In the genomic region with DNA sequence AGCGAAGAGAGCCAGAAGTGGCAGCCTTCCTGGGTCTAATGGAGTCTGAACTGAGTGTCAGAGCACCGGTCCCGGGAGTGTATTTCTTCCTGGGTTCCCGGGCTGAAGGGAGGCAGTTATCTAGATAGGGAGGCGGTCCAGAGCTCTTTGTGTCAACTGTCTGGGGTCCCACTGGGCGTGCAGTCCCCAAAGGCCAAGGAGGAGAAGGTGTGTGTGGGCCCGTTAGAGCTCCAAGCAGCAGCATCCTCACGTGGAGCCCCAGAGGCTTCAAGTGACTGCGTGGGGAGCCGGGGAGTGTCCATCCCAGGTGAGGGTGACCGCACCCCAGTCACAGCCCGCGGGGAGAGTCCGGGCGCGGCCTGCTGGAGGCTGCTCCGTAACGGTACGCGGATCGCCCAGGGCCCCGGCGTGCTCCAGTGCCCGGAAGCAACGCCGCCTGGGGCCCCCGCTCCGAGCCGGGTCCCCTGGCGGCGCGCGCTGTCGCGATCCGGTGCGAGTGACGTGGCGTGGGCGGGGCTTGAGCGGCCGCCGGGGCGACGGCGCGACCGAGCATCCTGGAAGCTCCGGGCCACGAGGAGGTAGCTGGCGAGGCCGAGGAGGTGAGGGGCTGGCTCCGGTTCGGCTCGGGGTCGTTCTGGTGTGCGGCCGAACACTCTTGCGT, we compare ENCODE assay signal across 8 mouse cellular contexts. TPM values are rescaled to one million over a fixed set of nuclear protein-coding genes. Genes with fewer than 3 reads are reported as not detected.
DNase-seq lines count a peak whose midpoint lies in the region; ATAC-seq and TF ChIP-seq lines count a peak whose summit lies in the region.

A gene (plus strand): TSS at position 502 of the 661 bp plus-strand sequence.

- peak within 1 kb of the TSS; percentile 92 for H3K4me2 ChIP-seq in lung, embryonic 16.5 days (ENCODE audit: low read depth, low read length)

- no peak for TF ChIP-seq CTCF in MEL (IDR thresholded peaks at IDR 0.05 in 2 of 3, conservative IDR thresholded peaks at IDR 0.05 in 1 of 3; ENCODE audit: control insufficient read depth in 1 of 3, insufficient read depth in 1 of 3, low read depth in 2 of 3, low read length in 3 of 3, poor library complexity in 1 of 3, severe bottlenecking in 1 of 3)

- peaks cover 3 to 22% of the 10 kb centered on the region in 2 experiments; a peak in 2 of 4 replicates for H3K36me3 ChIP-seq in MEL (ENCODE audit: control insufficient read depth in 1 of 2, insufficient read depth in 2 of 2, low read length in 2 of 2)
- peaks cover 3% of the 10 kb centered on the region; the same call in 1 of the 2 replicates for H3K36me3 ChIP-seq in lung, embryonic 16.5 days (ENCODE audit: control insufficient read depth, insufficient read depth, low read length)

- ATAC-seq in frontal cortex, adult (ENCODE audit: low TSS enrichment) = peak; percentile 82
- peak; percentile 66 to 76 for ATAC-seq in hematopoietic stem cell, adult 5-6 weeks (replicated peaks in 1 of 2; ENCODE audit: insufficient read depth in 1 of 2, low FRiP score in 2 of 2, low TSS enrichment in 1 of 2, low read depth in 1 of 2, poor library complexity in 2 of 2, severe bottlenecking in 2 of 2)
- peak; percentile 90 for ATAC-seq in lung, embryonic 16.5 days (ENCODE audit: low read depth)

- TF ChIP-seq RAD21 in MEL (IDR thresholded peaks at IDR 0.05; ENCODE audit: low read depth, low read length) = no peak

- TF ChIP-seq POLR2A in MEL (IDR thresholded peaks at IDR 0.05; ENCODE audit: control insufficient read depth in 1 of 2, insufficient read depth in 1 of 2, low read depth in 1 of 2, low read length in 2 of 2, poor library complexity in 1 of 2) = peak; percentile 78 to 94

- peak within 1 kb of the TSS; percentile 76 for H3K9ac ChIP-seq in MEL (ENCODE audit: control insufficient read depth, low read depth, low read length, poor library complexity, severe bottlenecking)
- peak within 1 kb of the TSS; percentile 86 for H3K9ac ChIP-seq in lung, embryonic 16.5 days (ENCODE audit: low read length)

- DNase-seq in MEL (ENCODE audit: low read depth, low spot score) = peak; percentile 86
- peak; percentile 86 for DNase-seq in cerebellum, adult 8-10 months
- DNase-seq in layer of hippocampus, adult 9-11 months = peak; percentile 89
- DNase-seq in ovary, postnatal 10 days (ENCODE audit: low spot score) = peak; percentile 67
- peak; percentile 96 for DNase-seq in thymus, postnatal 14 days

- TF ChIP-seq EP300 in MEL (IDR thresholded peaks at IDR 0.05; ENCODE audit: low read depth in 1 of 2, low read length in 2 of 2) = 0 out of 4 replicates have a peak, but pooled peaks of 1 of the 2 experiments have one; percentile 9

- peaks cover 6 to 22% of the 10 kb centered on the region in 2 experiments for H3K4me1 ChIP-seq in MEL (ENCODE audit: control insufficient read depth in 1 of 2, insufficient read depth in 2 of 2, low read length in 2 of 2)
- H3K4me1 ChIP-seq in lung, embryonic 16.5 days (replicated peaks; ENCODE audit: control insufficient read depth, insufficient read depth, low read length) = peaks cover 11% of the 10 kb centered on the region

- under 1% methylated on average over 45 of the region's 59 CpGs for WGBS in lung, embryonic 16.5 days

- H3K27ac ChIP-seq in MEL (ENCODE audit: control insufficient read depth, low read depth, low read length) = peak within 1 kb of the TSS; percentile 54
- peak within 1 kb of the TSS; percentile 68 for H3K27ac ChIP-seq in lung, embryonic 16.5 days (ENCODE audit: low read length)

- H3K4me3 ChIP-seq in MEL (ENCODE audit: control insufficient read depth in 1 of 2, insufficient read depth in 1 of 2, low read depth in 2 of 2, low read length in 2 of 2) = peak within 1 kb of the TSS; percentile 63 to 84
- H3K4me3 ChIP-seq in lung, embryonic 16.5 days (ENCODE audit: low read length) = peak within 1 kb of the TSS; percentile 88

- H3K27me3 ChIP-seq in MEL (ENCODE audit: control insufficient read depth in 1 of 2, insufficient read depth in 2 of 2, low read length in 2 of 2) = no peaks in the 10 kb centered on the region
- no peaks in the 10 kb centered on the region for H3K27me3 ChIP-seq in lung, embryonic 16.5 days (ENCODE audit: control insufficient read depth, insufficient read depth, low read depth, low read length)

- peaks cover 21% of the 10 kb centered on the region for H3K79me2 ChIP-seq in MEL (ENCODE audit: control insufficient read depth, insufficient read depth, low read length, poor library complexity)

- H3K9me3 ChIP-seq in MEL (replicated peaks; ENCODE audit: insufficient read depth, low read length) = no peaks in the 10 kb centered on the region
- H3K9me3 ChIP-seq in lung, embryonic 16.5 days (ENCODE audit: control insufficient read depth, low read length) = no peaks in the 10 kb centered on the region

TF ChIP-seq in MEL, 35 proteins besides CTCF, POLR2A, EP300 and RAD21:
- no peak for TF ChIP-seq ZKSCAN1 (IDR thresholded peaks at IDR 0.05; ENCODE audit: low read depth, low read length)
- TF ChIP-seq ELF1 (IDR thresholded peaks at IDR 0.05; ENCODE audit: low read depth, low read length) = peak; percentile 69; the same call in 1 of the 2 replicates
- peak; percentile 29; the same call in 1 of the 2 replicates for TF ChIP-seq ETS1 (IDR thresholded peaks at IDR 0.05; ENCODE audit: low read depth, low read length)
- TF ChIP-seq ZC3H11A (IDR thresholded peaks at IDR 0.05; ENCODE audit: low read depth, low read length) = no peak
- TF ChIP-seq CHD2 (IDR thresholded peaks at IDR 0.05; ENCODE audit: low read length) = no peak
- TF ChIP-seq ZMIZ1 (IDR thresholded peaks at IDR 0.05; ENCODE audit: low read depth, low read length) = peak; percentile 62
- no peak for TF ChIP-seq MAFK (IDR thresholded peaks at IDR 0.05; ENCODE audit: borderline replicate concordance, low read depth, low read length)
- TF ChIP-seq MXI1 (IDR thresholded peaks at IDR 0.05; ENCODE audit: low read depth, low read length) = peak; percentile 85
- TF ChIP-seq SMC3 (IDR thresholded peaks at IDR 0.05; ENCODE audit: low read depth, low read length) = no peak
- TF ChIP-seq UBTF (IDR thresholded peaks at IDR 0.05; ENCODE audit: borderline replicate concordance, insufficient read depth, low read depth, low read length) = peak; percentile 69; the same call in 1 of the 2 replicates
- TF ChIP-seq TBP (IDR thresholded peaks at IDR 0.05; ENCODE audit: low read depth, low read length) = no peak
- TF ChIP-seq MAZ (IDR thresholded peaks at IDR 0.05; ENCODE audit: low read depth, low read length) = peak; percentile 56; the same call in 1 of the 2 replicates
- TF ChIP-seq ZNF384 (IDR thresholded peaks at IDR 0.05; ENCODE audit: low read depth, low read length) = no peak
- no peak for TF ChIP-seq TAL1 (IDR thresholded peaks at IDR 0.05; ENCODE audit: low read length)
- TF ChIP-seq BHLHE40 (IDR thresholded peaks at IDR 0.05; ENCODE audit: borderline replicate concordance, low read depth, low read length) = no peak
- no peak for TF ChIP-seq MYB (IDR thresholded peaks at IDR 0.05; ENCODE audit: low read depth, low read length)
- TF ChIP-seq MEF2A (IDR thresholded peaks at IDR 0.05; ENCODE audit: extremely low read depth, insufficient replicate concordance, low read depth, low read length, poor library complexity, severe bottlenecking) = no peak
- 0 out of 2 replicates have a peak, but pooled peaks have one; percentile 24 for TF ChIP-seq GATA1 (IDR thresholded peaks at IDR 0.05; ENCODE audit: low read depth, low read length)
- no peak for TF ChIP-seq TCF12 (IDR thresholded peaks at IDR 0.05; ENCODE audit: low read depth, low read length)
- no peak for TF ChIP-seq JUND (IDR thresholded peaks at IDR 0.05; ENCODE audit: low read depth, low read length)
- TF ChIP-seq USF1 (IDR thresholded peaks at IDR 0.05; ENCODE audit: low read depth, low read length) = no peak
- no peak for TF ChIP-seq USF2 (IDR thresholded peaks at IDR 0.05; ENCODE audit: borderline replicate concordance in 1 of 2, insufficient read depth in 1 of 2, low read depth in 1 of 2, low read length in 2 of 2)
- no peak for TF ChIP-seq GABPA (IDR thresholded peaks at IDR 0.05; ENCODE audit: low read depth, low read length)
- TF ChIP-seq MAX (IDR thresholded peaks at IDR 0.05; ENCODE audit: low read length) = peak; percentile 28; the same call in 1 of the 2 replicates
- no peak for TF ChIP-seq E2F4 (IDR thresholded peaks at IDR 0.05; ENCODE audit: borderline replicate concordance, low read depth, low read length)
- TF ChIP-seq CHD1 (IDR thresholded peaks at IDR 0.05; ENCODE audit: low read depth, low read length) = 0 out of 2 replicates have a peak, but pooled peaks have one; percentile 5
- peak; percentile 84 for TF ChIP-seq NELFE (IDR thresholded peaks at IDR 0.05; ENCODE audit: low read depth, low read length)
- TF ChIP-seq POLR2AphosphoS5 (IDR thresholded peaks at IDR 0.05; ENCODE audit: borderline replicate concordance, low read depth, low read length) = no peak
- no peak for TF ChIP-seq KAT2A (conservative IDR thresholded peaks at IDR 0.05; ENCODE audit: low read depth, low read length)
- peak; percentile 81 for TF ChIP-seq POLR2AphosphoS2 (IDR thresholded peaks at IDR 0.05; ENCODE audit: low read length)
- peak; percentile 16; the same call in 1 of the 2 replicates for TF ChIP-seq SIN3A (IDR thresholded peaks at IDR 0.05; ENCODE audit: low read length)
- peak; percentile 54; the same call in 1 of the 2 replicates for TF ChIP-seq MYC (IDR thresholded peaks at IDR 0.05; ENCODE audit: low read depth, low read length)
- peak; percentile 34; the same call in 1 of the 2 replicates for TF ChIP-seq NRF1 (IDR thresholded peaks at IDR 0.05; ENCODE audit: insufficient read depth, low read depth, low read length, poor library complexity, severe bottlenecking)
- TF ChIP-seq RCOR1 (IDR thresholded peaks at IDR 0.05; ENCODE audit: low read depth, low read length) = 0 out of 2 replicates have a peak, but pooled peaks have one; percentile 11
- peak; percentile 64; the same call in 1 of the 2 replicates for TF ChIP-seq HCFC1 (IDR thresholded peaks at IDR 0.05; ENCODE audit: low read depth, low read length)

RNA-seq across cellular contexts. Expression of the gene that starts here (rescaled TPM):
- 26.2 and 34.4 TPM in 2 replicates for total RNA-seq in MEL (2012; rRNA removed)
- 10 to 100 TPM in 1 of 2 experiments, not detected in 1; 48.2 TPM for polyA plus RNA-seq in MEL (2012; ENCODE audit: insufficient read depth in 1 of 2, insufficient read length in 2 of 2, low read depth in 1 of 2, low replicate concordance in 2 of 2, missing spikeins in 1 of 2)
- total RNA-seq in hematopoietic stem cell, adult 5-6 weeks (2017) = 21.6 and 23.8 TPM in 2 replicates
- polyA plus RNA-seq in lung, embryonic 16.5 days (2015; fragmentation: Nextera tagmentation; extraction: Ambion mirVana) = 41.3 and 41.7 TPM in 2 replicates

Comparison
In these comparisons a context has a peak if more than half of its experiments do, and no peak if none do; other contexts are left out.
1. Peak in every context shown above with its lines: DNase-seq, ATAC-seq, H3K4me3 ChIP-seq and H3K27ac ChIP-seq.